Mouse (Mus musculus) heart, embryonic 15.5 days (tissue): ENCODE measurements around the gene Aspdh. TPM values are rescaled to one million over a fixed set of nuclear protein-coding genes. Genes with fewer than 3 reads are reported as not detected.

Source experiments
- ATAC-seq: fragments of 200-750 bp; cut with Nextera tagmentation; replicated peaks from 2 replicates; pipeline ENCODE4 v1.8.0; 2017; ENCODE audit warnings: low read depth, moderate TSS enrichment; ENCODE audit not compliant: insufficient number of reproducible peaks, insufficient read depth, low FRiP score
- H3K27ac ChIP-seq: fragments of 300-500 bp; sonication (generic); 2 replicates; pipeline ENCODE4 v1.5.1; 2015; ENCODE audit warnings: mild to moderate bottlenecking, inconsistent platforms
- H3K27me3 ChIP-seq: fragments of 300-500 bp; sonication (generic); 2 replicates; pipeline ENCODE4 v1.6.1; 2015; ENCODE audit warnings: inconsistent platforms
- H3K36me3 ChIP-seq: fragments of 300-500 bp; sonication (generic); 2 replicates; pipeline ENCODE4 v1.6.1; 2015; ENCODE audit warnings: mild to moderate bottlenecking, inconsistent platforms
- H3K4me1 ChIP-seq: fragments of 300-500 bp; sonication (generic); replicated peaks from 2 replicates; pipeline ENCODE4 v1.6.1; 2015; ENCODE audit warnings: inconsistent platforms
- H3K4me2 ChIP-seq: fragments of 300-500 bp; sonication (generic); 2 replicates; pipeline ENCODE4 v1.6.1; 2015; ENCODE audit warnings: inconsistent platforms, mild to moderate bottlenecking, moderate library complexity
- H3K4me3 ChIP-seq: fragments of 300-500 bp; sonication (generic); 2 replicates; pipeline ENCODE4 v1.5.1; 2015; ENCODE audit warnings: mild to moderate bottlenecking, inconsistent platforms
- H3K9ac ChIP-seq: fragments of 300-500 bp; sonication (generic); 2 replicates; pipeline ENCODE4 v1.6.1; 2015; ENCODE audit warnings: mild to moderate bottlenecking, inconsistent platforms
- H3K9me3 ChIP-seq: fragments of 300-500 bp; sonication (generic); replicated peaks from 2 replicates; pipeline ENCODE4 v1.6.1; 2016; ENCODE audit warnings: inconsistent platforms
- WGBS: fragments of 180-500 bp; shearing (Covaris S2); methylation state at CpG from one replicate; pipeline ENCODE4 v1.1.7; 2015; ENCODE audit warnings: mixed read lengths; 5-methylcytosine and 5-hydroxymethylcytosine counted together
- polyA plus RNA-seq: library from polyadenylated mRNA; unstranded; fragments of >200 nt; fragmentation: Nextera tagmentation; extraction: Ambion mirVana; gene quantifications from 2 replicates; pipeline ENCODE4 v1.2.1, GENCODE M21; 2015

Aspdh gene
- polyA plus RNA-seq, 1 experiment from 2014 or later, result 0.43 TPM

- peak overlapping the region; percentile 65 for H3K4me2 ChIP-seq
- no peak for ATAC-seq
- H3K27me3 ChIP-seq, result 0 out of 2 replicates have a peak, but pooled peaks cover 4% of the 10 kb centered on the region
- H3K27ac ChIP-seq, result peak overlapping the region; percentile 99
- H3K36me3 ChIP-seq, result no peaks in the 10 kb centered on the region
- H3K4me3 ChIP-seq, result peak overlapping the region; percentile 56
- H3K4me1 ChIP-seq, result peaks cover 46% of the 10 kb centered on the region
- WGBS, result 10% methylated on average over 4 of the region's 4 CpGs
- H3K9ac ChIP-seq, result peak overlapping the region; percentile 75
- H3K9me3 ChIP-seq, result no peaks in the 10 kb centered on the region
These were observed 9.2 kb downstream of the Aspdh start for GRCm38 (mm10) chr7:44474419-44474818.

- Histone ChIP-seq H3K27me3 (0 out of 2 replicates have a peak, but pooled peaks cover 4% of the 10 kb centered on the region), H3K9ac (peak overlapping the region; percentile 75), H3K36me3 (no peaks in the 10 kb centered on the region), H3K4me3 (peak overlapping the region; percentile 56), H3K27ac (peak overlapping the region; percentile 99), H3K4me2 (peak overlapping the region; percentile 65), H3K4me1 (peaks cover 39% of the 10 kb centered on the region), H3K9me3 (no peaks in the 10 kb centered on the region)
- WGBS, result 12% methylated on average over 5 of the region's 5 CpGs
- no peak for ATAC-seq
These were observed 9.9 kb downstream of the Aspdh start for GRCm38 (mm10) chr7:44475046-44475614.

GRCm38 (mm10) chr7:44482836-44483435 is 17.7 kb downstream of the Aspdh start:
- WGBS, result 27% methylated on average over 3 of the region's 3 CpGs

GRCm38 (mm10) chr7:44484109-44484508 is 18.9 kb downstream of the Aspdh start:
- H3K4me1 ChIP-seq, result peaks cover 35% of the 10 kb centered on the region
- H3K4me3 ChIP-seq, result peak overlapping the region; percentile 20
- H3K27ac ChIP-seq, result peak overlapping the region; percentile 62
- no peak overlapping the region for H3K9ac ChIP-seq
- peak overlapping the region; percentile 44 for H3K4me2 ChIP-seq
- no peak for ATAC-seq
- H3K9me3 ChIP-seq, result no peaks in the 10 kb centered on the region
- 100% methylated on average over 1 of the region's 1 CpGs for WGBS
- no peaks in the 10 kb centered on the region for H3K27me3 ChIP-seq
- 0 out of 2 replicates have a peak, but pooled peaks cover under 1% of the 10 kb centered on the region for H3K36me3 ChIP-seq

More at GRCm38 (mm10) chr7:44482836-44483435, 17.7 kb downstream of the Aspdh start:
- H3K4me2 ChIP-seq, result peak overlapping the region; percentile 70
- no peaks in the 10 kb centered on the region for H3K36me3 ChIP-seq
- H3K27me3 ChIP-seq, result no peaks in the 10 kb centered on the region
- no peak for ATAC-seq
- peak overlapping the region; percentile 41 for H3K27ac ChIP-seq
- peak overlapping the region; percentile 36 for H3K4me3 ChIP-seq
- H3K9me3 ChIP-seq, result no peaks in the 10 kb centered on the region
- H3K9ac ChIP-seq, result no peak overlapping the region; the same call in 1 of the 2 replicates
- peaks cover 33% of the 10 kb centered on the region for H3K4me1 ChIP-seq

GRCm38 (mm10) chr7:44484841-44485571 is 19.8 kb downstream of the Aspdh start:
- H3K4me2 ChIP-seq, result peak overlapping the region; percentile 44
- H3K4me1 ChIP-seq, result peaks cover 36% of the 10 kb centered on the region
- peaks cover 8% of the 10 kb centered on the region; the same call in 1 of the 2 replicates for H3K36me3 ChIP-seq
- H3K27me3 ChIP-seq, result no peaks in the 10 kb centered on the region
- H3K27ac ChIP-seq, result peak overlapping the region; percentile 62
- H3K9me3 ChIP-seq, result no peaks in the 10 kb centered on the region
- H3K9ac ChIP-seq, result no peak overlapping the region
- WGBS, result 26% methylated on average over 5 of the region's 5 CpGs
- H3K4me3 ChIP-seq, result no peak overlapping the region; the same call in 1 of the 2 replicates
- 0 out of 2 replicates have a peak, but pooled peaks have one; percentile 14 for ATAC-seq

GRCm38 (mm10) chr7:44485572-44486195 is 20.5 kb downstream of the Aspdh start:
- no peak for ATAC-seq
- Histone ChIP-seq H3K36me3 (peaks cover 15% of the 10 kb centered on the region; the same call in 1 of the 2 replicates), H3K27me3 (no peaks in the 10 kb centered on the region), H3K27ac (peak overlapping the region; percentile 62), H3K4me1 (peaks cover 41% of the 10 kb centered on the region), H3K4me3 (no peak overlapping the region), H3K9me3 (no peaks in the 10 kb centered on the region), H3K9ac (no peak overlapping the region), H3K4me2 (no peak overlapping the region)
- 68% methylated on average over 7 of the region's 7 CpGs for WGBS

GRCm38 (mm10) chr7:44486927-44487575 is 21.9 kb downstream of the Aspdh start:
- H3K4me2 ChIP-seq, result no peak overlapping the region
- H3K36me3 ChIP-seq, result peaks cover 29% of the 10 kb centered on the region; the same call in 1 of the 2 replicates
- no peak overlapping the region for H3K9ac ChIP-seq
- no peak for ATAC-seq
- 41% methylated on average over 13 of the region's 13 CpGs for WGBS
- H3K4me3 ChIP-seq, result no peak overlapping the region
- H3K9me3 ChIP-seq, result no peaks in the 10 kb centered on the region
- H3K27me3 ChIP-seq, result no peaks in the 10 kb centered on the region
- H3K27ac ChIP-seq, result peak overlapping the region; percentile 67
- peaks cover 41% of the 10 kb centered on the region for H3K4me1 ChIP-seq

GRCm38 (mm10) chr7:44487936-44488335 is 22.7 kb downstream of the Aspdh start:
- Histone ChIP-seq H3K4me2 (no peak overlapping the region), H3K9ac (no peak overlapping the region), H3K36me3 (peaks cover 37% of the 10 kb centered on the region), H3K4me1 (peaks cover 32% of the 10 kb centered on the region), H3K27me3 (no peaks in the 10 kb centered on the region), H3K27ac (no peak overlapping the region), H3K4me3 (no peak overlapping the region), H3K9me3 (no peaks in the 10 kb centered on the region)
- 86% methylated on average over 7 of the region's 7 CpGs for WGBS
- ATAC-seq, result no peak

- Histone ChIP-seq H3K9me3 (no peaks in the 10 kb centered on the region), H3K4me2 (no peak overlapping the region), H3K36me3 (peaks cover 40% of the 10 kb centered on the region), H3K27ac (no peak overlapping the region), H3K9ac (no peak overlapping the region), H3K27me3 (no peaks in the 10 kb centered on the region), H3K4me3 (no peak overlapping the region), H3K4me1 (peaks cover 28% of the 10 kb centered on the region)
- WGBS, result 89% methylated on average over 8 of the region's 8 CpGs
- ATAC-seq, result no peak
These were observed 23.4 kb downstream of the Aspdh start for GRCm38 (mm10) chr7:44488545-44488944.

- H3K4me1 ChIP-seq, result peaks cover 27% of the 10 kb centered on the region
- H3K27me3 ChIP-seq, result no peaks in the 10 kb centered on the region
- ATAC-seq, result no peak; the same call in 1 of the 2 replicates
- H3K4me2 ChIP-seq, result no peak overlapping the region
- H3K36me3 ChIP-seq, result peaks cover 40% of the 10 kb centered on the region
- WGBS, result 75% methylated on average over 4 of the region's 4 CpGs
- peak overlapping the region; percentile 8; the same call in 1 of the 2 replicates for H3K9ac ChIP-seq
- no peak overlapping the region for H3K4me3 ChIP-seq
- H3K27ac ChIP-seq, result no peak overlapping the region
- no peaks in the 10 kb centered on the region for H3K9me3 ChIP-seq
These were observed 25.1 kb downstream of the Aspdh start for GRCm38 (mm10) chr7:44490281-44490680.
